ENCODE assay signal across 17 mouse cellular contexts in the genomic region with DNA sequence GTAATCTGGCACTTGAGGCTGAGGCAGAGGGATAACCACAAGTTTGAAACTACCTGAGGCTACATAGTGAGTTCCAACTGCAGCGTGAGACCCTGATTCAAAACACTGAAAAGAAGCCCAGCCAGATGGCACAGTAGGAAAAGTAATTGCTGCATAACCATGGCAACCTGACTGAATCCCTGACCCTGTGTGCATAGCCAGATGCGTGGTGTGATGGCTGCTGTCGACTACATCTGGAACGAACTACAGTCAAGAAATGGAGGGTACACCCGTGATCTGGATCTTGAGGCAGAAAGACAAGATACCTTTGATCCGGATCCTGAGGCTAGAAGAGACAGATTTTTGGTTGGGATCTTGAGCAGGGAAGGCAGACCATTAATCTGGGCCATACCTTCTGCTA.
"Had no signal": no experiment of that assay in that cellular context is flagged by ENCODE, and none has a peak within 500 bp of the region (broad histone marks: within the 10 kb centered on the region; RNA-seq: fewer than 3 reads in every experiment).

No protein-coding gene starts in this region.

- H3K36me3 ChIP-seq: limb, embryonic 12.5 days; liver, embryonic 13.5 days; lung, embryonic 15.5 days; midbrain, embryonic 10.5 days; neural tube, embryonic 15.5 days had no signal

- H3K4me3 ChIP-seq: layer of hippocampus, adult 2 months; limb, embryonic 12.5 days; liver, embryonic 13.5 days; lung, embryonic 15.5 days; midbrain, embryonic 10.5 days; myocyte; neural tube, embryonic 15.5 days had no signal

- H3K9ac ChIP-seq: limb, embryonic 12.5 days; liver, embryonic 13.5 days; liver, postnatal 0 days; lung, embryonic 15.5 days; neural tube, embryonic 15.5 days had no signal

- H3K27ac ChIP-seq: kidney, postnatal 0 days; layer of hippocampus, adult 2 months; limb, embryonic 12.5 days; liver, embryonic 13.5 days; lung, embryonic 15.5 days; macrophage; midbrain, embryonic 10.5 days; neural tube, embryonic 15.5 days had no signal

- DNase-seq: kidney, adult 9 months; kidney, postnatal 4 days; liver; liver, embryonic 13.5 days; liver, postnatal 0 days; lung, postnatal 14 days; midbrain, embryonic 14.5 days; thymus, adult 2 months; thymus, postnatal 25 days had no signal

- H3K4me1 ChIP-seq: limb, embryonic 12.5 days; liver, embryonic 13.5 days; midbrain, embryonic 10.5 days; neural tube, embryonic 15.5 days had no signal

- H3K4me2 ChIP-seq: limb, embryonic 12.5 days; liver, embryonic 13.5 days; lung, embryonic 15.5 days; neural tube, embryonic 15.5 days had no signal

- H3K27me3 ChIP-seq: liver, embryonic 13.5 days; lung, embryonic 15.5 days; neural tube, embryonic 15.5 days had no signal

- H3K9me3 ChIP-seq: limb, embryonic 12.5 days; liver, embryonic 13.5 days; lung, embryonic 15.5 days; midbrain, embryonic 10.5 days; neural tube, embryonic 15.5 days had no signal

- ATAC-seq: liver, postnatal 0 days had no signal
